Comparison of ENCODE assay signal across 9 mouse cellular contexts in the genomic region with DNA sequence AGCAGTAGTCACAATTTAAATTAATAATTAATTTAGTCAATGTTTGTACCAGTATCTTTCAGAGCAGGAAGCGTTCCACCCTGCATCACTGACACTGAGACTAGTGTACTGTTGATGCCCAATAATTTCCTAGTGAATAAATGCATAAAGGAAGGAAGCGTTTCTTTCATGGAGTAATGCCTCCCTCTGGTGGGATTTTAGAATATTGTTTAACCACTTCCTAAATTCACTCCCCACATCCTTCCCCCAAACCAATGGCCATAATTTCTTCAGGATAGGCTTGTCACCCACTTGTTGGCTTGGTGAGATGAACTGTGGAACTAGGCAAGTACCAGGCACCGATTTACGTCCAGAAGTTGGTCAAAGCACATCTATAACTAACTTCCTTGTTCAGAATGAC. TPM values are rescaled to one million over a fixed set of nuclear protein-coding genes. Genes with fewer than 3 reads are reported as not detected.
DNase-seq lines count a peak whose midpoint lies in the region; TF ChIP-seq lines count a peak whose summit lies in the region.
"Had no signal": no experiment of that assay in that cellular context is flagged by ENCODE, and none has a peak within 500 bp of the region (broad histone marks: within the 10 kb centered on the region; RNA-seq: fewer than 3 reads in every experiment).

No protein-coding gene starts in this region.

- H3K4me1 ChIP-seq in kidney, adult 2 months (ENCODE audit: control insufficient read depth, insufficient read depth, low read length) = peaks cover 3% of the 10 kb centered on the region; the same call in 1 of the 2 replicates

- H3K27ac ChIP-seq in kidney, adult 2 months (ENCODE audit: insufficient read depth, low read depth, low read length) = no peak overlapping the region
- H3K27ac ChIP-seq: embryonic facial prominence, embryonic 15.5 days had no signal

- H3K36me3 ChIP-seq in kidney, adult 2 months (ENCODE audit: control insufficient read depth, insufficient read depth, low read length) = no peaks in the 10 kb centered on the region
- H3K36me3 ChIP-seq: embryonic facial prominence, embryonic 15.5 days had no signal

- DNase-seq in kidney, adult 2 months = peak; percentile 68
- no peak for DNase-seq in kidney, adult 11 months
- DNase-seq in NIH3T3 (ENCODE audit: low read depth) = peak; percentile 84
- DNase-seq in embryo, embryonic 10 days (ENCODE audit: low spot score) = peak; percentile 72
- DNase-seq in heart, postnatal 14 days = peak; percentile 3 to 39
- DNase-seq in layer of hippocampus, adult 9-11 months = peak; percentile 29
- DNase-seq in mesoderm, embryonic 11.5 days (ENCODE audit: low read depth, low spot score) = peak; percentile 70
- peak; percentile 39 for DNase-seq in thymus, postnatal 14 days

- 29% methylated on average over 4 of the region's 4 CpGs for WGBS in kidney, adult 2 months

- peak; percentile 25; the same call in 1 of the 2 replicates for TF ChIP-seq CTCF in kidney, adult 2 months (conservative IDR thresholded peaks at IDR 0.05; ENCODE audit: insufficient read depth, insufficient read length, low read depth, low read length)

- no peaks in the 10 kb centered on the region for H3K27me3 ChIP-seq in kidney, adult 2 months (replicated peaks; ENCODE audit: control insufficient read depth, insufficient read depth, low read length)
- H3K27me3 ChIP-seq: embryonic facial prominence, embryonic 15.5 days had no signal

- intact Hi-C loops in heart, postnatal 14 days (cut with DNase I) = loop anchor here (2.0 to 10.0 kb wide), 4 partner anchors 76 to 538 kb away; partner anchors contain the start of gene Hcls1

- TF ChIP-seq POLR2A in kidney, adult 2 months (IDR thresholded peaks at IDR 0.05; ENCODE audit: low read depth, low read length) = no peak

- H3K4me3 ChIP-seq in kidney, adult 2 months (ENCODE audit: insufficient read depth, low read depth, low read length) = no peak overlapping the region

RNA-seq across cellular contexts. Expression of gene Polq, which starts 1.2 kb away (rescaled TPM):
- 0.05 and 0.06 TPM in 2 replicates for polyA plus RNA-seq in kidney, adult 2 months (2012; rRNA removed)
- total RNA-seq in heart, postnatal 14 days (2021) = 1 to 10 TPM; 1.3 to 1.9 TPM

RNA-seq across cellular contexts. Expression of gene Fbxo40, which starts 20.1 kb away (rescaled TPM):
- polyA plus RNA-seq in kidney, adult 2 months (2012; rRNA removed) = 9.0 and 9.4 TPM in 2 replicates
- 100 to 1,000 TPM; 140 to 151 TPM for total RNA-seq in heart, postnatal 14 days (2021)
